Mouse (Mus musculus) adrenal gland, postnatal 36 days (tissue): ENCODE measurements around the gene Rpap2. TPM values are rescaled to one million over a fixed set of nuclear protein-coding genes. Genes with fewer than 3 reads are reported as not detected.

Experiments used
- DNase-seq, 2 experiments: peaks; one replicate each; pipeline ENCODE4 v3.0.0; 2021; ENCODE audit warnings: mixed read lengths in 1 of 2
- total RNA-seq, 2 experiments: library from RNA; stranded (reverse); gene quantifications; 2 replicates each; pipeline ENCODE4 v1.2.3; 2021

Rpap2 gene
- total RNA-seq, 2 experiments from 2014 or later, result 14.2 to 15.8 TPM

- no peak for DNase-seq
These were observed 90.0 kb downstream of the Rpap2 start for GRCm38 (mm10) chr5:107687161-107687560.

DNA sequence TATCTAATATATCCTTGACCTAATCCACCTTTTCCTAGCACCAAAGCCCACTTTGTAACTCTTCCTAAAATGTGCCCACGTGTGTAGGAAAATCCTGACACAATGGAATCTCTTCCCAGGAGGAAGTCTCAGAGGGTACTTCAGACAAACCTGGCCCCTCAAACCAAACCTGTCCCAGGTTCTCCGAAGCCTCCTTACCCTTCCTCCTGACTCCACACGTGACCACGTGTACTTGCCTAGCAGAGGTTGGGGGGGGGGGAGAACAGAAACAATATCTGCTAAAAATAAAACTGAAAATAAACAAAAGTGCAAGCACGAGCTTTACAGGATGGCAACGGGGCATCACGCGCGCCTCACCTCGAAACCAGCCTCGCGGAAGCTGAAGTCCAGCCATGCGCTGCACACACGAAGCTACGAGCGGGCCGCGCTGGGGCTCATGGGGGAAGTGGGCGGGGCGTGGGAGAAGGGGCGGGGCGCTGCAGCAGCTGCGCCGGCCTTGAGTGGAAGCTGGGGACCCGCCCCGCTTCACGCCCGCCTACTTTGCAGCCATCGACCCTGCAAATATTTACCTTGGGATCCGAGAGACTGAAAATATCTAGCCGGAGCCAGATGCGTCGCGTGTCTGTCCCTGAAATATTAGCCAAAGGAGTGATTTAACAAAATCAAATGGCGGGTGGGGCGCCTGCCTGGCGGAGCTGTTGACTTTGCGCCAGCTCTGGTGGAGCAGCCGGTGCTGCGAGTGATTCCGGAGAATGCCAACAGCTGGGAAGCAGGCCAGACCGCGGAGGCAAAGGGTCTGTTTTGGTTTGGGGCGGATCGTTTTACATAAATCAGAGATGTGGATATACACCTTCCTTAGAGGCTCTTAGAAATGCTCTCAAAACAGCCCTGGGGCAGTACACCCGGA, 90.7 kb downstream of the Rpap2 start:
- DNase-seq, result peak; percentile 63 to 79

- no peak for DNase-seq
These were observed 91.3 kb downstream of the Rpap2 start for GRCm38 (mm10) chr5:107688499-107688866.

DNA sequence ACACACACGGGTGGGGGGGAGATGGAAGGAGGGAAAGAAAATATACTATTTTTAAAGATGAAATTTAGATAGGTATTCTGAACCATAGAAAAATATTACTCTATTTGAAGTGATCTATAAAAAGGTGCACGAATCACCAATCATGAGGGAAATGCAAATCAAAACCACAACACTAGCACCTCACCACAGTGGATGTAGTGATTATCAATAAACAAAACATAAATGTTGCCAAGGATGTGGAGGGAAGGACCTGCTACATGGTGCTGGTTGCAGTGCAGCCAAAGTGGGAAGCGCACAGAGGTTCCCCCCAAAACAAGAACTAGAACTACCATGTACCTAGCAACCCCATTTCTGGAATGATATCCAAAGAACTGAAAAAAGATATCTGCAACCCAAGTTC, 97.8 kb downstream of the Rpap2 start:
- DNase-seq, result no peak

DNA sequence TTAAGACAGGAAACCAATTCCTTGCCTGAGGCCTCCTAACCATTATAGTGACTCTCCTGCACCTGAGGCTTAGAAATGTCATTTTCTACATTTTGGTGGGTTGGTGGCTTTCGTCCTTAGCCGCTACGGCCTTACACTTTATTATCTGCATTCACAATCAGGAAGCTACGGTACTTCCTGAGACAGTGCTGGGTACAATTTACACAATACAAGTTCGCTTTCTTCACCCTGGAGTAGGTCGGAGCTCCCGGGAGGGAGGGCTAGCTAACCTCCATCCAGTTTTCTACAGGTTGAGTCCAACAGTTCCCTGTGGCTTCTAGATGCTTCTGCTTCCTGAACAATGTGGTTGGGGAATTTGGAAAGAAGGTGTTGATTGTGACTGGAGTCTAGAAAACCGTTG, 101.7 kb downstream of the Rpap2 start:
- no peak for DNase-seq

DNA sequence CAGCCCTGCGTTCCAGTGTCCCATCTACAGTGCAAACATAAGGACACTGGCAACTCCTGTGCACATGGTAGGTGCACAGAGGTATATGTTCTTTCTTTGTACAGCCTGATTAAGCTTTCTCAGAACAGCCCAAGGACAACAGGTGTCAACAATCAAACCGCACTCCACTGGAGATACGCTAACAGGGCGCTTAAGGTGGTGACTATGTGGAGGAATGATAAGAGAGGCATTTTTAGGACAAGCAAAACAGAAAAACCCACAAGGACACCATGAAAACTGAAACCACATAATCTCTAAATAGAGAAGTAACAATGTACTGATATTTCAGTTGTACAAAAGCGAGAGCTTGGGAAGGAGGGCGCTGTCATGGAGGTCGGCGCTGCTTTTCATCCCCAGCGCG, 103.7 kb downstream of the Rpap2 start:
- DNase-seq, result no peak

GRCm38 (mm10) chr5:107701658-107702057, 104.5 kb downstream of the Rpap2 start:
- DNase-seq, result no peak

DNA sequence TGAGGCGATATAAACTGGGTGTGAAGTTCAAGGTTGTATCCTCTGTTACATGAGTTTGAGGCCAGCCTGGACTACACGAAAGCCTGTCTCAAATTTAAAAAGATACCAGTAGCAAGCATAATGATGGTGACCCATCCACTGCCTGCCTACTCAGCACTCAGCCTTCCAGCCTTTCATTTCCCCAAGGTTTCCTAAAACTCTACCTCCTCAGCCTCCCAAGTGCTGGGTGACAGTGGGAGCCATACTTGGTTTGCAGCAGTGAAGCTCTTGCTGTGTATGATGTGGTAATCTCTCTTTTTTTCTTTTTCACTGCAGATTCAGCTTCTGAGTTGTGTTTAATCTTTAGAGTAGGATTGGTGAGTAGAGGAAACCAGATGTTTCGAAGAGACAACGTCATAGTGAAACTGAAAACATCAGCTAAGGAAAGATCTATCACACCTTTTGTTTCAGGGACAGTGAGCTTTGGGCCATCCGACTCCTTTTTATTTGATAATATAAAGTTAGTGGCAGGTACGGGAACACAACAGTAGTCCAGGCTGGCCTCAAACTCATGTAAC, 106.1 kb downstream of the Rpap2 start:
- DNase-seq, result no peak

DNA sequence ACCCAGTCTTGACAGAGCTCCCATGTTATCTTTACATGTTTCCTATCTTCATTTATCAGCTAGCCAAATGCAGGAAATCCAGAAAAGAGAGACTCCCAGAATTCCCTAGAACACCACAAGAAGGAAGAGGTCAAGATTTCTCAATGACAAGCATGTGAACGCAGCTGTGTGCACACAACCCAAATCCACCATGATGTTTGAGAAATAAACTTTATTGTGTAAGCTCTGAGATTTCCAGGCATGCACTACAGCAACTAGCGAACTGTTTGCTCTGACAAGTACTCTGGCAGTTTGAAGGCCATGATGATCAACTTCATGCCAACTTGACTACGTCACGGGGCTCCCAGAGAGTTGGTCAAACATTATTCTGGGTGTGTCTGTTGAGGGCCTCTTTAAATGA, 108.6 kb downstream of the Rpap2 start:
- DNase-seq, result peak in 1 of 2 experiments; percentile 6

- no peak for DNase-seq
These were observed 109.1 kb downstream of the Rpap2 start for GRCm38 (mm10) chr5:107706262-107706661.

GRCm38 (mm10) chr5:107708124-107708797, 111.1 kb downstream of the Rpap2 start:
- no peak for DNase-seq

Other genes with a start within 250 kb of the Rpap2 start
- 1 to 10 TPM in 1 of 2 experiments, under 1 TPM in 1; 0.63 to 2.2 TPM for gene Ephx4, start 194.6 kb upstream of the Rpap2 start, total RNA-seq
- not detected for gene Lpcat2b, start 165.8 kb upstream of the Rpap2 start, total RNA-seq
- gene Btbd8, start 159.4 kb upstream of the Rpap2 start, total RNA-seq, result 1 to 10 TPM; 5.3 to 7.0 TPM
- gene Gm42669, start 89.8 kb upstream of the Rpap2 start, total RNA-seq, result not detected
- under 1 TPM in 1 of 2 experiments, not detected in 1; 0.07 TPM for gene 1700028K03Rik, start 62.7 kb upstream of the Rpap2 start, total RNA-seq
- 10 to 100 TPM in 1 of 2 experiments, 1 to 10 TPM in 1; 6.9 to 11.3 TPM for gene Glmn, start 515 bp downstream of the Rpap2 start, total RNA-seq
- gene Gfi1, start 128.7 kb downstream of the Rpap2 start, total RNA-seq, result under 1 TPM in 1 of 2 experiments, not detected in 1; 0.20 TPM
- gene Ube2d2b, start 232.7 kb downstream of the Rpap2 start, total RNA-seq, result not detected